Mouse (Mus musculus) lung, embryonic 15.5 days (tissue): Measurements from ENCODE around the gene Ggct. TPM values are rescaled to one million over a fixed set of nuclear protein-coding genes. Genes with fewer than 3 reads are reported as not detected.

Source experiments
- ATAC-seq: fragments of 200-750 bp; cut with Nextera tagmentation; 2 replicates; pipeline ENCODE4 v1.8.0; 2017; ENCODE audit warnings: moderate number of reproducible peaks, borderline replicate concordance; ENCODE audit not compliant: low FRiP score, low TSS enrichment; ENCODE audit errors: extremely low read depth
- H3K27ac ChIP-seq: fragments of 300-500 bp; sonication (generic); 2 replicates; pipeline ENCODE4 v1.5.1; 2015; ENCODE audit warnings: moderate library complexity, mild to moderate bottlenecking, inconsistent platforms
- H3K27me3 ChIP-seq: fragments of 300-500 bp; sonication (generic); 2 replicates; pipeline ENCODE4 v1.6.1; 2015; ENCODE audit warnings: inconsistent platforms
- H3K36me3 ChIP-seq: fragments of 300-500 bp; sonication (generic); 2 replicates; pipeline ENCODE4 v1.6.1; 2015; ENCODE audit warnings: inconsistent platforms
- H3K4me1 ChIP-seq: fragments of 300-500 bp; sonication (generic); 2 replicates; pipeline ENCODE4 v1.6.1; 2015; ENCODE audit warnings: inconsistent platforms
- H3K4me2 ChIP-seq: fragments of 300-500 bp; sonication (generic); 2 replicates; pipeline ENCODE4 v1.6.1; 2015; ENCODE audit warnings: inconsistent platforms, mild to moderate bottlenecking, moderate library complexity
- H3K4me3 ChIP-seq: fragments of 300-500 bp; sonication (generic); 2 replicates; pipeline ENCODE4 v1.5.1; 2015; ENCODE audit warnings: mild to moderate bottlenecking, inconsistent platforms
- H3K9ac ChIP-seq: fragments of 300-500 bp; sonication (generic); 2 replicates; pipeline ENCODE4 v1.6.1; 2015; ENCODE audit warnings: inconsistent platforms
- H3K9me3 ChIP-seq: fragments of 300-500 bp; sonication (generic); 2 replicates; pipeline ENCODE4 v1.6.1; 2016; ENCODE audit warnings: inconsistent platforms
- WGBS: fragments of 180-500 bp; shearing (Covaris S2); methylation state at CpG from one replicate; pipeline ENCODE4 v1.1.7; 2015; 5-methylcytosine and 5-hydroxymethylcytosine counted together
- polyA plus RNA-seq: library from polyadenylated mRNA; unstranded; fragments of >200 nt; fragmentation: Nextera tagmentation; extraction: Ambion mirVana; gene quantifications from 2 replicates; pipeline ENCODE4 v1.2.1, GENCODE M21; 2015

Ggct gene
- polyA plus RNA-seq, 1 experiment from 2014 or later, result 7.4 TPM

GRCm38 (mm10) chr6:55014184-55014583, 21.4 kb upstream of the Ggct start:
- no peak for ATAC-seq
- Histone ChIP-seq H3K36me3 (no peaks in the 10 kb centered on the region), H3K4me2 (no peak overlapping the region), H3K4me1 (peaks cover 19% of the 10 kb centered on the region), H3K27me3 (no peaks in the 10 kb centered on the region), H3K9ac (no peak overlapping the region), H3K9me3 (no peaks in the 10 kb centered on the region), H3K27ac (no peak overlapping the region), H3K4me3 (no peak overlapping the region)
- 84% methylated on average over 3 of the region's 3 CpGs for WGBS

GRCm38 (mm10) chr6:55012516-55012915, 19.8 kb upstream of the Ggct start:
- Histone ChIP-seq H3K27me3 (no peaks in the 10 kb centered on the region), H3K4me2 (no peak overlapping the region), H3K4me1 (peaks cover 16% of the 10 kb centered on the region), H3K9ac (no peak overlapping the region), H3K9me3 (no peaks in the 10 kb centered on the region), H3K27ac (no peak overlapping the region), H3K4me3 (no peak overlapping the region), H3K36me3 (no peaks in the 10 kb centered on the region)
- ATAC-seq, result no peak
- 54% methylated on average over 7 of the region's 7 CpGs for WGBS

GRCm38 (mm10) chr6:55010330-55011091, 17.8 kb upstream of the Ggct start:
- Histone ChIP-seq H3K4me2 (0 out of 2 replicates have a peak overlapping the region, but pooled peaks have one; percentile 41), H3K27me3 (no peaks in the 10 kb centered on the region), H3K9me3 (no peaks in the 10 kb centered on the region), H3K27ac (no peak overlapping the region), H3K4me3 (no peak overlapping the region), H3K9ac (no peak overlapping the region), H3K4me1 (no peaks in the 10 kb centered on the region), H3K36me3 (no peaks in the 10 kb centered on the region)
- WGBS, result 60% methylated on average over 4 of the region's 4 CpGs
- ATAC-seq, result no peak

GRCm38 (mm10) chr6:55009391-55010230, 16.9 kb upstream of the Ggct start:
- Histone ChIP-seq H3K36me3 (no peaks in the 10 kb centered on the region), H3K27me3 (no peaks in the 10 kb centered on the region), H3K27ac (peak overlapping the region; percentile 78), H3K9me3 (no peaks in the 10 kb centered on the region), H3K4me2 (peak overlapping the region; percentile 41), H3K9ac (no peak overlapping the region), H3K4me1 (no peaks in the 10 kb centered on the region), H3K4me3 (no peak overlapping the region)
- 25% methylated on average over 16 of the region's 16 CpGs for WGBS
- ATAC-seq, result peak; percentile 57; the same call in 1 of the 2 replicates

- Histone ChIP-seq H3K4me1 (no peaks in the 10 kb centered on the region), H3K27me3 (no peaks in the 10 kb centered on the region), H3K9me3 (no peaks in the 10 kb centered on the region), H3K36me3 (no peaks in the 10 kb centered on the region), H3K27ac (no peak overlapping the region), H3K4me3 (no peak overlapping the region), H3K4me2 (no peak overlapping the region), H3K9ac (no peak overlapping the region)
- WGBS, result 87% methylated on average over 8 of the region's 8 CpGs
- ATAC-seq, result no peak
Observed at GRCm38 (mm10) chr6:55008401-55008800, 15.7 kb upstream of the Ggct start.

- 50% methylated on average over 4 of the region's 4 CpGs for WGBS
- Histone ChIP-seq H3K4me3 (no peak overlapping the region), H3K9me3 (no peaks in the 10 kb centered on the region), H3K4me1 (no peaks in the 10 kb centered on the region), H3K9ac (no peak overlapping the region), H3K4me2 (no peak overlapping the region), H3K27ac (no peak overlapping the region), H3K36me3 (no peaks in the 10 kb centered on the region), H3K27me3 (no peaks in the 10 kb centered on the region)
- no peak for ATAC-seq
Observed at GRCm38 (mm10) chr6:55003559-55003958, 10.8 kb upstream of the Ggct start.

- H3K4me3 ChIP-seq, result no peak overlapping the region
- H3K4me1 ChIP-seq, result no peaks in the 10 kb centered on the region
- 45% methylated on average over 4 of the region's 4 CpGs for WGBS
- no peaks in the 10 kb centered on the region for H3K9me3 ChIP-seq
- H3K27me3 ChIP-seq, result no peaks in the 10 kb centered on the region
- no peak overlapping the region for H3K4me2 ChIP-seq
- ATAC-seq, result no peak
- H3K9ac ChIP-seq, result no peak overlapping the region
- H3K36me3 ChIP-seq, result no peaks in the 10 kb centered on the region
- H3K27ac ChIP-seq, result no peak overlapping the region
Observed at GRCm38 (mm10) chr6:55002438-55002837, 9.7 kb upstream of the Ggct start.

- no peak for ATAC-seq
- no peak overlapping the region for H3K4me3 ChIP-seq
- no peak overlapping the region for H3K9ac ChIP-seq
- H3K9me3 ChIP-seq, result no peaks in the 10 kb centered on the region
- H3K27ac ChIP-seq, result no peak overlapping the region
- H3K36me3 ChIP-seq, result no peaks in the 10 kb centered on the region
- WGBS, result 76% methylated on average over 4 of the region's 4 CpGs
- H3K4me1 ChIP-seq, result no peaks in the 10 kb centered on the region
- no peaks in the 10 kb centered on the region for H3K27me3 ChIP-seq
- H3K4me2 ChIP-seq, result no peak overlapping the region
Observed at GRCm38 (mm10) chr6:55001320-55001719, 8.6 kb upstream of the Ggct start.

- no peak overlapping the region for H3K4me3 ChIP-seq
- H3K27ac ChIP-seq, result no peak overlapping the region
- 66% methylated on average over 6 of the region's 6 CpGs for WGBS
- H3K4me2 ChIP-seq, result no peak overlapping the region
- ATAC-seq, result no peak
- no peak overlapping the region for H3K9ac ChIP-seq
- no peaks in the 10 kb centered on the region for H3K36me3 ChIP-seq
- no peaks in the 10 kb centered on the region for H3K27me3 ChIP-seq
- H3K9me3 ChIP-seq, result no peaks in the 10 kb centered on the region
- 0 out of 2 replicates have a peak, but pooled peaks cover 3% of the 10 kb centered on the region for H3K4me1 ChIP-seq
Observed at GRCm38 (mm10) chr6:54997726-54998125, 5.0 kb upstream of the Ggct start.

- WGBS, result 80% methylated on average over 3 of the region's 3 CpGs
- Histone ChIP-seq H3K4me1 (0 out of 2 replicates have a peak, but pooled peaks cover 3% of the 10 kb centered on the region), H3K4me3 (no peak overlapping the region), H3K9me3 (no peaks in the 10 kb centered on the region), H3K4me2 (no peak overlapping the region), H3K36me3 (no peaks in the 10 kb centered on the region), H3K9ac (no peak overlapping the region), H3K27me3 (no peaks in the 10 kb centered on the region), H3K27ac (no peak overlapping the region)
- ATAC-seq, result no peak
Observed at GRCm38 (mm10) chr6:54996361-54996760, 3.6 kb upstream of the Ggct start.

- no peak for ATAC-seq
- Histone ChIP-seq H3K9me3 (no peaks in the 10 kb centered on the region), H3K4me1 (0 out of 2 replicates have a peak, but pooled peaks cover 3% of the 10 kb centered on the region), H3K27me3 (no peaks in the 10 kb centered on the region), H3K9ac (peak overlapping the region; percentile 35; the same call in 1 of the 2 replicates), H3K4me3 (peak overlapping the region; percentile 49), H3K27ac (no peak overlapping the region), H3K4me2 (peak overlapping the region; percentile 88), H3K36me3 (no peaks in the 10 kb centered on the region)
- WGBS, result 2% methylated on average over 7 of the region's 7 CpGs
Observed at GRCm38 (mm10) chr6:54992141-54992540, 609 bp downstream of the Ggct start.

- no peak overlapping the region for H3K4me2 ChIP-seq
- 71% methylated on average over 2 of the region's 2 CpGs for WGBS
- no peaks in the 10 kb centered on the region for H3K9me3 ChIP-seq
- H3K36me3 ChIP-seq, result no peaks in the 10 kb centered on the region
- no peak for ATAC-seq
- no peak overlapping the region for H3K27ac ChIP-seq
- 0 out of 2 replicates have a peak, but pooled peaks cover 3% of the 10 kb centered on the region for H3K4me1 ChIP-seq
- H3K9ac ChIP-seq, result no peak overlapping the region
- no peak overlapping the region for H3K4me3 ChIP-seq
- H3K27me3 ChIP-seq, result no peaks in the 10 kb centered on the region
Observed at GRCm38 (mm10) chr6:54991189-54991588, 1.6 kb downstream of the Ggct start.
